Mouse (Mus musculus) heart, adult 2 months (tissue): ENCODE measurements at regions not wholly inside any gene's neighbourhood (a gene's known extent, or its start where the extent isn't known, plus 50 kb on each side); places are given as distances from the start of the nearest gene placed in this dataset.

Experiments
- DNase-seq, 2 experiments: peaks; one replicate each; pipeline ENCODE4 v3.0.0; 2021
- H3K27ac ChIP-seq: fragments of 200-600 bp; 2 replicates; pipeline ENCODE4 v1.8.1; 2022
- H3K27me3 ChIP-seq: fragments of 200-500 bp; 2 replicates; pipeline ENCODE4 v1.6.1; 2012; ENCODE audit warnings: mild to moderate bottlenecking, low read length, inconsistent platforms, mixed read lengths; ENCODE audit not compliant: control insufficient read depth, insufficient read depth
- H3K36me3 ChIP-seq: fragments of 200-500 bp; 2 replicates; pipeline ENCODE4 v1.6.1; 2012; ENCODE audit warnings: low read length, inconsistent platforms; ENCODE audit not compliant: control insufficient read depth, insufficient read depth
- H3K4me1 ChIP-seq: fragments of 200-500 bp; 2 replicates; pipeline ENCODE4 v1.6.1; 2011; ENCODE audit warnings: low read length; ENCODE audit not compliant: control insufficient read depth, insufficient read depth
- H3K4me3 ChIP-seq: fragments of 200-600 bp; 2 replicates; pipeline ENCODE4 v1.8.1; 2022
- H3K79me2 ChIP-seq: fragments of 200-500 bp; replicated peaks from 2 replicates; pipeline ENCODE4 v1.6.1; 2012; ENCODE audit warnings: mild to moderate bottlenecking, inconsistent platforms, low read length, moderate library complexity, mixed read lengths; ENCODE audit not compliant: control insufficient read depth, insufficient read depth
- H3K9ac ChIP-seq: fragments of 200-500 bp; 2 replicates; pipeline ENCODE4 v1.6.1; 2012; ENCODE audit warnings: low read depth, mild to moderate bottlenecking, control low read depth, inconsistent platforms, low read length, mixed read lengths
- CTCF ChIP-seq: fragments of 200-600 bp; IDR thresholded peaks from 2 replicates; pipeline ENCODE4 v1.8.1; 2022; ENCODE audit warnings: antibody characterized with exemption, mild to moderate bottlenecking, moderate library complexity
- EP300 ChIP-seq: fragments of 200-500 bp; IDR thresholded peaks from 2 replicates; pipeline ENCODE4 v1.6.1; 2011; ENCODE audit warnings: low read depth, low read length, control low read depth; ENCODE audit not compliant: insufficient read depth
- POLR2A ChIP-seq: fragments of 200-500 bp; IDR thresholded peaks from 2 replicates; pipeline ENCODE4 v1.6.1; 2011; ENCODE audit warnings: mild to moderate bottlenecking, low read depth, low read length, control low read depth; ENCODE audit not compliant: insufficient read depth
- WGBS: fragments of 180-500 bp; shearing (Covaris S2); methylation state at CpG from one replicate; pipeline ENCODE4 v1.1.7; 2018; 5-methylcytosine and 5-hydroxymethylcytosine counted together
- intact Hi-C: fragments of 180-260 bp; cut with DNase I; formaldehyde crosslinking; loops from one replicate; pipeline ENCODE4 v1.15.1; 2025

GRCm38 (mm10) chr17:29430401-29430800 is 60.2 kb upstream of the Pim1 start:
- no peak overlapping the region for H3K9ac ChIP-seq
- H3K27ac ChIP-seq: no peak overlapping the region
- H3K4me1 ChIP-seq: peaks cover 5% of the 10 kb centered on the region
- H3K4me3 ChIP-seq: no peak overlapping the region
- H3K79me2 ChIP-seq: no peaks in the 10 kb centered on the region
- no peaks in the 10 kb centered on the region for H3K27me3 ChIP-seq
- intact Hi-C loops: no loop called here
- no peaks in the 10 kb centered on the region for H3K36me3 ChIP-seq
- no peak for DNase-seq
- TF ChIP-seq EP300 (no peak), CTCF (no peak), POLR2A (no peak)
- WGBS: 62% methylated on average over 11 of the region's 11 CpGs

GRCm38 (mm10) chr17:29430806-29431205 is 59.7 kb upstream of the Pim1 start:
- Histone ChIP-seq H3K9ac (no peak overlapping the region), H3K27ac (no peak overlapping the region), H3K27me3 (no peaks in the 10 kb centered on the region), H3K36me3 (no peaks in the 10 kb centered on the region), H3K4me3 (no peak overlapping the region), H3K4me1 (peaks cover 5% of the 10 kb centered on the region), H3K79me2 (no peaks in the 10 kb centered on the region)
- intact Hi-C loops: no loop called here
- TF ChIP-seq CTCF (no peak), EP300 (no peak), POLR2A (no peak)
- 93% methylated on average over 6 of the region's 6 CpGs for WGBS
- no peak for DNase-seq

DNA sequence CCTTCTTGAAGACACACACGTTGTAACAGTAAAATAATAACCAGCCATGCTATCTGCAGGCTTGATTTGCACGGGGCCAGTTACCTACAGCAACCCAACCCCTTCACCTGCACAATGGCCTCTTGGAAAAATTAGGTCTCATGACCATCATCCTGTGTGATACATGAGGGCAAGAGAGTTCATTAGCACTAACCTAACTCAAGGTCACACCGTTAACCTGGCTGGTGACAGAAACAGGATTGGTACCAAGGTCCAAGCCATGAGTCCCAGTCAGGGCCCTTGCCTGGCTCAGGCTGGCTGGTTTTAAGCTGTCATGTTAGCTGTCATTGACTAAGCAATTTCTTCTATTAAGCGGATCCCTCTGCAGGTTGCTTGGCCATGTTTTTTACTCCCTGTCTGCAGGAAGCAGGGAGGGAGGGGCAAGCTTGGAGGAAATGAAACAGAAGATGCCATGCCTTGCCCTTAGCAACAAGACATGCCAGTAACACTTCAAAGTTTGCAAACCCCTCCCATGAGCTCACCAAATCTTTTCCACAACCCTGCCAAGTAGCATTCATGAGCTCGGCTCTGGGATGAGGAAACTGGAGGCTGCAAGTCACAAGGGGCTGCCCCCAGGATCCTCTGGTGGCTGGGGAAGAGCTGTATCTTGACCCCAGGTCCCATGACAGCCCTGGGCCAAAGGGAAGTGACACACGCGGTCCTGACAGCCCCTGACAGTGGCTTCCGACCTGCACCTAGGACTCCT is 58.8 kb upstream of the Pim1 start:
- WGBS: 46% methylated on average over 8 of the region's 8 CpGs
- DNase-seq: peak in 1 of 2 experiments; percentile 61
- intact Hi-C loops: no loop called here
- Histone ChIP-seq H3K27me3 (no peaks in the 10 kb centered on the region), H3K4me3 (no peak overlapping the region), H3K27ac (peak overlapping the region; percentile 71), H3K36me3 (no peaks in the 10 kb centered on the region), H3K9ac (no peak overlapping the region), H3K4me1 (peaks cover 6% of the 10 kb centered on the region), H3K79me2 (no peaks in the 10 kb centered on the region)
- TF ChIP-seq POLR2A: no peak
- TF ChIP-seq CTCF: no peak
- no peak for TF ChIP-seq EP300

GRCm38 (mm10) chr17:29432666-29433065 is 57.9 kb upstream of the Pim1 start:
- Histone ChIP-seq H3K27ac (peak overlapping the region; percentile 71), H3K9ac (no peak overlapping the region)
- 88% methylated on average over 8 of the region's 8 CpGs for WGBS

GRCm38 (mm10) chr17:29433370-29433769 is 57.2 kb upstream of the Pim1 start:
- no peak overlapping the region for H3K9ac ChIP-seq
- 38% methylated on average over 8 of the region's 8 CpGs for WGBS

More at GRCm38 (mm10) chr17:29432666-29433065, 57.9 kb upstream of the Pim1 start:
- Histone ChIP-seq H3K27me3 (no peaks in the 10 kb centered on the region), H3K4me3 (no peak overlapping the region), H3K79me2 (no peaks in the 10 kb centered on the region), H3K36me3 (no peaks in the 10 kb centered on the region), H3K4me1 (peaks cover 10% of the 10 kb centered on the region)
- TF ChIP-seq POLR2A: no peak
- TF ChIP-seq EP300: no peak
- no peak for TF ChIP-seq CTCF
- intact Hi-C loops: no loop called here
- DNase-seq: no peak

More at GRCm38 (mm10) chr17:29433370-29433769, 57.2 kb upstream of the Pim1 start:
- Histone ChIP-seq H3K79me2 (no peaks in the 10 kb centered on the region), H3K4me3 (no peak overlapping the region), H3K4me1 (peaks cover 11% of the 10 kb centered on the region), H3K36me3 (no peaks in the 10 kb centered on the region), H3K27ac (peak overlapping the region; percentile 71), H3K27me3 (no peaks in the 10 kb centered on the region)
- TF ChIP-seq POLR2A (0 out of 2 replicates have a peak, but pooled peaks have one; percentile 25), EP300 (0 out of 2 replicates have a peak, but pooled peaks have one; percentile 17), CTCF (no peak)
- intact Hi-C loops: no loop called here
- DNase-seq: peak in 1 of 2 experiments; percentile 59
